Mouse (Mus musculus): ENCODE results near the gene Ptms. TPM values are rescaled to one million over a fixed set of nuclear protein-coding genes. Genes with fewer than 3 reads are reported as not detected.

Ptms gene
- polyA plus RNA-seq, 1 experiment from 2014 or later: 47.6 TPM

GRCm38 (mm10) chr6:124883351-124883750 is 36.6 kb downstream of the Ptms start:
- no peaks in the 10 kb centered on the region for H3K9me3 ChIP-seq (replicated peaks)

GRCm38 (mm10) chr6:124881821-124882220 is 38.1 kb downstream of the Ptms start:
- H3K36me3 ChIP-seq: no peaks in the 10 kb centered on the region
- H3K9ac ChIP-seq: no peak overlapping the region
- WGBS (ENCODE audit: insufficient replicate concordance): 72% methylated on average over 9 of the region's 9 CpGs
- H3K27me3 ChIP-seq: no peaks in the 10 kb centered on the region
- H3K4me1 ChIP-seq (replicated peaks): no peaks in the 10 kb centered on the region
- no peak overlapping the region for H3K4me2 ChIP-seq
- DNase-seq (no peak), ATAC-seq (ENCODE audit: low read depth) (no peak)
- H3K27ac ChIP-seq: no peak overlapping the region
- H3K9me3 ChIP-seq (replicated peaks): no peaks in the 10 kb centered on the region
- H3K4me3 ChIP-seq (replicated peaks): no peak overlapping the region

More at GRCm38 (mm10) chr6:124883351-124883750, 36.6 kb downstream of the Ptms start:
- no peak for DNase-seq
- Histone ChIP-seq H3K27me3 (no peaks in the 10 kb centered on the region), H3K36me3 (no peaks in the 10 kb centered on the region), H3K27ac (no peak overlapping the region), H3K4me3 (replicated peaks) (no peak overlapping the region), H3K4me2 (no peak overlapping the region), H3K9ac (no peak overlapping the region), H3K4me1 (replicated peaks) (no peaks in the 10 kb centered on the region)
- ATAC-seq (ENCODE audit: low read depth): no peak
- WGBS (ENCODE audit: insufficient replicate concordance): 71% methylated on average over 10 of the region's 10 CpGs

GRCm38 (mm10) chr6:124879390-124879789 is 40.5 kb downstream of the Ptms start:
- 42% methylated on average over 6 of the region's 6 CpGs for WGBS (ENCODE audit: insufficient replicate concordance)
- DNase-seq (no peak), ATAC-seq (ENCODE audit: low read depth) (no peak)
- Histone ChIP-seq H3K9ac (no peak overlapping the region), H3K9me3 (replicated peaks) (no peaks in the 10 kb centered on the region), H3K4me1 (replicated peaks) (no peaks in the 10 kb centered on the region), H3K27ac (no peak overlapping the region), H3K36me3 (no peaks in the 10 kb centered on the region), H3K4me2 (no peak overlapping the region), H3K27me3 (no peaks in the 10 kb centered on the region), H3K4me3 (replicated peaks) (no peak overlapping the region)

GRCm38 (mm10) chr6:124874348-124874747 is 45.6 kb downstream of the Ptms start:
- no peak overlapping the region for H3K9ac ChIP-seq
- H3K27ac ChIP-seq: no peak overlapping the region
- ATAC-seq (ENCODE audit: low read depth): no peak
- H3K4me1 ChIP-seq (replicated peaks): no peaks in the 10 kb centered on the region
- no peaks in the 10 kb centered on the region for H3K9me3 ChIP-seq (replicated peaks)
- no peaks in the 10 kb centered on the region for H3K36me3 ChIP-seq
- no peaks in the 10 kb centered on the region for H3K27me3 ChIP-seq
- 24% methylated on average over 2 of the region's 3 CpGs for WGBS (ENCODE audit: insufficient replicate concordance)
- no peak overlapping the region for H3K4me3 ChIP-seq (replicated peaks)
- H3K4me2 ChIP-seq: no peak overlapping the region
- DNase-seq: no peak

- no peak overlapping the region for H3K4me2 ChIP-seq
- H3K27ac ChIP-seq: no peak overlapping the region
- peaks cover 13% of the 10 kb centered on the region for H3K4me1 ChIP-seq (replicated peaks)
- no peak overlapping the region for H3K4me3 ChIP-seq (replicated peaks)
- DNase-seq (no peak), ATAC-seq (ENCODE audit: low read depth) (no peak)
- 56% methylated on average over 6 of the region's 7 CpGs for WGBS (ENCODE audit: insufficient replicate concordance)
- no peak overlapping the region for H3K9ac ChIP-seq
- H3K27me3 ChIP-seq: peaks cover 59% of the 10 kb centered on the region
- no peaks in the 10 kb centered on the region for H3K36me3 ChIP-seq
- H3K9me3 ChIP-seq (replicated peaks): no peaks in the 10 kb centered on the region
Measured at GRCm38 (mm10) chr6:124866560-124866959, 53.3 kb downstream of the Ptms start.

- Histone ChIP-seq H3K4me1 (replicated peaks) (peaks cover 13% of the 10 kb centered on the region), H3K9ac (no peak overlapping the region), H3K4me3 (replicated peaks) (no peak overlapping the region), H3K4me2 (no peak overlapping the region), H3K9me3 (replicated peaks) (no peaks in the 10 kb centered on the region), H3K27me3 (peaks cover 66% of the 10 kb centered on the region), H3K36me3 (no peaks in the 10 kb centered on the region), H3K27ac (no peak overlapping the region)
- ATAC-seq (ENCODE audit: low read depth) (no peak), DNase-seq (no peak)
- WGBS (ENCODE audit: insufficient replicate concordance): 67% methylated on average over 18 of the region's 18 CpGs
Measured at GRCm38 (mm10) chr6:124865766-124866362, 54.0 kb downstream of the Ptms start.

Other genes with a start within 250 kb of the Ptms start
- gene Emg1, start 207.9 kb downstream of the Ptms start, polyA plus RNA-seq (2015; fragmentation: Nextera tagmentation; extraction: Ambion mirVana): 189 and 198 TPM in 2 replicates
- 356 and 373 TPM in 2 replicates for gene Phb2, start 207.8 kb downstream of the Ptms start, polyA plus RNA-seq (2015; fragmentation: Nextera tagmentation; extraction: Ambion mirVana)
- gene Ptpn6, start 181.4 kb downstream of the Ptms start, polyA plus RNA-seq (2015; fragmentation: Nextera tagmentation; extraction: Ambion mirVana): 28.7 and 29.5 TPM in 2 replicates
- 77.7 and 80.2 TPM in 2 replicates for gene Grcc10, start 178.7 kb downstream of the Ptms start, polyA plus RNA-seq (2015; fragmentation: Nextera tagmentation; extraction: Ambion mirVana)
- not detected in 2 replicates for gene Gm45234, start 164.1 kb downstream of the Ptms start, polyA plus RNA-seq (2015; fragmentation: Nextera tagmentation; extraction: Ambion mirVana)
- 1.5 and 1.8 TPM in 2 replicates for gene Atn1, start 163.6 kb downstream of the Ptms start, polyA plus RNA-seq (2015; fragmentation: Nextera tagmentation; extraction: Ambion mirVana)
- 0.32 and 0.42 TPM in 2 replicates for gene Eno2, start 150.4 kb downstream of the Ptms start, polyA plus RNA-seq (2015; fragmentation: Nextera tagmentation; extraction: Ambion mirVana)
- not detected in 2 replicates for gene Lrrc23, start 140.4 kb downstream of the Ptms start, polyA plus RNA-seq (2015; fragmentation: Nextera tagmentation; extraction: Ambion mirVana)
- gene Spsb2, start 111.4 kb downstream of the Ptms start, polyA plus RNA-seq (2015; fragmentation: Nextera tagmentation; extraction: Ambion mirVana): 8.6 and 9.6 TPM in 2 replicates
- 461 and 495 TPM in 2 replicates for gene Tpi1, start 105.8 kb downstream of the Ptms start, polyA plus RNA-seq (2015; fragmentation: Nextera tagmentation; extraction: Ambion mirVana)
- gene Usp5, start 90.6 kb downstream of the Ptms start, polyA plus RNA-seq (2015; fragmentation: Nextera tagmentation; extraction: Ambion mirVana): 63.5 and 67.5 TPM in 2 replicates
- gene Cdca3, start 90.6 kb downstream of the Ptms start, polyA plus RNA-seq (2015; fragmentation: Nextera tagmentation; extraction: Ambion mirVana): 202 and 204 TPM in 2 replicates
- 0.16 and 0.23 TPM in 2 replicates for gene Gnb3, start 79.8 kb downstream of the Ptms start, polyA plus RNA-seq (2015; fragmentation: Nextera tagmentation; extraction: Ambion mirVana)
- 1.4 and 1.9 TPM in 2 replicates for gene P3h3, start 62.4 kb downstream of the Ptms start, polyA plus RNA-seq (2015; fragmentation: Nextera tagmentation; extraction: Ambion mirVana)
- 0.08 and 0.14 TPM in 2 replicates for gene Gpr162, start 56.1 kb downstream of the Ptms start, polyA plus RNA-seq (2015; fragmentation: Nextera tagmentation; extraction: Ambion mirVana)
- gene Cd4, start 31.9 kb downstream of the Ptms start, polyA plus RNA-seq (2015; fragmentation: Nextera tagmentation; extraction: Ambion mirVana): 0.17 TPM in 1 of 2 replicates, not detected in the other
- 0.14 and 0.18 TPM in 2 replicates for gene Lag3, start 8.4 kb downstream of the Ptms start, polyA plus RNA-seq (2015; fragmentation: Nextera tagmentation; extraction: Ambion mirVana)
- 129 and 134 TPM in 2 replicates for gene Mlf2, start 11.3 kb upstream of the Ptms start, polyA plus RNA-seq (2015; fragmentation: Nextera tagmentation; extraction: Ambion mirVana)
- gene Cops7a, start 45.4 kb upstream of the Ptms start, polyA plus RNA-seq (2015; fragmentation: Nextera tagmentation; extraction: Ambion mirVana): 67.3 and 77.6 TPM in 2 replicates
- 0.05 and 0.15 TPM in 2 replicates for gene Pianp, start 76.6 kb upstream of the Ptms start, polyA plus RNA-seq (2015; fragmentation: Nextera tagmentation; extraction: Ambion mirVana)
- gene Zfp384, start 89.0 kb upstream of the Ptms start, polyA plus RNA-seq (2015; fragmentation: Nextera tagmentation; extraction: Ambion mirVana): 3.6 and 3.8 TPM in 2 replicates
- gene Ing4, start 119.7 kb upstream of the Ptms start, polyA plus RNA-seq (2015; fragmentation: Nextera tagmentation; extraction: Ambion mirVana): 28.6 and 31.8 TPM in 2 replicates
- gene Acrbp, start 129.6 kb upstream of the Ptms start, polyA plus RNA-seq (2015; fragmentation: Nextera tagmentation; extraction: Ambion mirVana): 1.6 and 2.2 TPM in 2 replicates
- 1.6 and 2.1 TPM in 2 replicates for gene Lpar5, start 147.8 kb upstream of the Ptms start, polyA plus RNA-seq (2015; fragmentation: Nextera tagmentation; extraction: Ambion mirVana)
- 29.2 and 30.0 TPM in 2 replicates for gene Chd4, start 175.9 kb upstream of the Ptms start, polyA plus RNA-seq (2015; fragmentation: Nextera tagmentation; extraction: Ambion mirVana)
- gene Nop2, start 211.8 kb upstream of the Ptms start, polyA plus RNA-seq (2015; fragmentation: Nextera tagmentation; extraction: Ambion mirVana): 60.6 and 65.5 TPM in 2 replicates
- 3.7 and 3.9 TPM in 2 replicates for gene Iffo1, start 225.1 kb upstream of the Ptms start, polyA plus RNA-seq (2015; fragmentation: Nextera tagmentation; extraction: Ambion mirVana)
- 1,179 and 1,220 TPM in 2 replicates for gene Gapdh, start 246.4 kb upstream of the Ptms start, polyA plus RNA-seq (2015; fragmentation: Nextera tagmentation; extraction: Ambion mirVana)

Data from liver, embryonic 13.5 days (tissue).